Mouse (Mus musculus): ENCODE measurements at regions not wholly inside any gene's neighbourhood (a gene's known extent, or its start where the extent isn't known, plus 50 kb on each side); places are given as distances from the start of the nearest gene placed in this dataset.
A peak's percentile ranks its signal among the peaks of the same experiment; 100 is the strongest.
"Not testable (repeated sequence)": the region's sequence is repeated elsewhere in the genome, so short reads cannot be mapped to it uniquely, and the experiment has no call there.

DNA sequence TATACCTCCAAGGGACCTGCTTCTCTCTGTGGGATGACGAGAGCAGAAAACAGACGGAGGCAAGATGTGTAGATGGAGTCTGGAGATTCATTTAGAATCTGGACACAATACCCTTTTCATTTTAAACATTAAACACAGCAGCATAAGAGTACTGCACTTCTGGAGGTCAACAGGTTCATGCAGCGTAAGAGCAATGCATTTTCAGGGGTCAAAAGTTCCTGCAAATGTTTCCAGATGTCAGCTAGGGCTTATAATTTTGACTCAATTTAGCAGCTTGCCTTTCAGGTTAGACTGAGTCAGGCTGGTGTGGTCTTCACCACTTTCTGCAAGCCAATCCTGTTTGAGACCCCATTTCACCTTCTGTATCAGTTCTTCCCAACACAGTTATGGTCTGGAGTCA lies 277.9 kb downstream of the Hace1 start:
- no peak for DNase-seq (ENCODE audit: low spot score in 2 of 2)

DNA sequence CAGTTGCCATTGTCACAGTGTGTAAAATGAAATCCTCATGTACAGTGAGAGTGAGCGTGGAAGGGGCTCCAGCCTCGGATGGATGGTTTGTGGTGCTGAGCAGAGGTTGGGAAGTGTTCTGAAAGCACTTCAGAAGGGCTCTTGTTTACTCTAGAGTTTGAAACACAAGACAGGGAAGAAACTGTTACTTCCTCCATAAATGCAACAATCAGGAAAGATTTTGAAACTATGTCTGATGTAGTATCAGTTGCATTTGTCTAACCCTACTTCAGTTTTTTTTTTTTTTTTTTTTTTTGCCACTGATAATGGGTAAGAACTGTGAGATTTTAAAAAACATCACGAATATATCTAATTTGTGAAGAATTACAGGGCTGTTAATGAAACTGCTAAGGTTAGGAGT lies 281.5 kb downstream of the Hace1 start:
- DNase-seq (ENCODE audit: low spot score in 2 of 2) = no peak

DNA sequence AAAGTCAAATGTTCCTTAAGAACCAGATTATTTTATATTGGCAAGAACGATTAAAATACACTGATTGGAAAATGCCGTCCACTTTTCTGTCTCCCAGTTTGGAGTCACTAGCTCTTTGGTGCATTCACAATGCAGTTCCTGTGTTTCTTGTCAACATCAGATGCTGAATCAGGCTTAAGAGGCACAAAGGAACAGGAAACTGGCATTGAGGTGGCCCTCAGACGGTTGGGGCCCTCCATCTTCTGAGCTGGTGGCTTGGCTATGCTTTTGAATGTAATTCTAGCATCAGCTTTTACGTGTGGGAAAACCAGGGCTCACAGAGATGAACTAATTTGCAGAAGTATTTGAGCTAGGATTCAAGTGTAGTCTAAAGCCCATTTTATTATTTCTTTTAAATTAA lies 282.3 kb downstream of the Hace1 start:
- no peak for DNase-seq (ENCODE audit: low spot score in 2 of 2)

DNA sequence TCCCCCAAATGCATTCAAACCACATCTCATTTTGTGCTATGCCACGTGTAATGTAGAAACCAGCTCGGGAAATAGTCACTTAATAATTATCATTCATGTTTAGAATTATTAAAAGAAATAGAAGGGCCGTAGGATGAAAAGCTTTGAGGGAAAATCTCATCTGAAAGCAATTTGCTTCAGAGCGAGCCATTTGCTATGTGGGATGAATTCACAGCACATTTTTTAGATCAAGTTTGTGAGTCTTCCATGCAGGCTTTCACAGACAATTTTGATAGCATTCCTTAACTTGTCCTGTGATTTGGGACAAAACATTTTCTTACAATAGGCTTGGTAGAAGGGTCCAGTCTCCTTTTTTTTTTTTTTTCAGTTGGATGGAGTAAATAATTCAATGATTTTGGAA lies 283.1 kb downstream of the Hace1 start:
- no peak for DNase-seq (ENCODE audit: low spot score in 2 of 2)

- no peak for DNase-seq (ENCODE audit: low spot score in 2 of 2)
These were observed 288.2 kb downstream of the Hace1 start for GRCm38 (mm10) chr10:45865793-45866192.

GRCm38 (mm10) chr10:45866860-45867259 lies 289.2 kb downstream of the Hace1 start:
- no peak for DNase-seq (ENCODE audit: low spot score in 2 of 2)

DNA sequence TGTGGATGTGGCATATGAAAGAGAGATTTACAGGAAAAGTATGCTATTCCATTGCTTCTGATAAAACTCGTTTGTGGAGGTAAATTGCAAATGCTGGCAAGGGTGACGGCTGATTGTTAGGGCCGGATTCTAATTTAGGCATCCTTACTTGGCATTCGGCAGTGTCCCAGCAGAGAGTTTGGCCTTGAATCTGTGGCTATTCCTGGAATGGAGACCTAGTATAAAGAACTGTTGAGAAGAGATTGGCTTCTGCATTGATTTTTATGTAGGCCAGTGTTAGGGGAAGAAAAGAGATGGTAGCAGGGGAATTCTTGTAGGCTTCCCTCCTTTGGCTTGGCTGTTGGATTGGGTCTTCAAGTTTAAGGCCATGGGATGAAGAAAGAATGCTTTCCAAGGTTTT lies 293.4 kb downstream of the Hace1 start:
- no peak for DNase-seq (ENCODE audit: low spot score in 2 of 2)

GRCm38 (mm10) chr10:45872007-45872890 lies 294.6 kb downstream of the Hace1 start:
- no peak for DNase-seq (ENCODE audit: low spot score in 2 of 2)

DNA sequence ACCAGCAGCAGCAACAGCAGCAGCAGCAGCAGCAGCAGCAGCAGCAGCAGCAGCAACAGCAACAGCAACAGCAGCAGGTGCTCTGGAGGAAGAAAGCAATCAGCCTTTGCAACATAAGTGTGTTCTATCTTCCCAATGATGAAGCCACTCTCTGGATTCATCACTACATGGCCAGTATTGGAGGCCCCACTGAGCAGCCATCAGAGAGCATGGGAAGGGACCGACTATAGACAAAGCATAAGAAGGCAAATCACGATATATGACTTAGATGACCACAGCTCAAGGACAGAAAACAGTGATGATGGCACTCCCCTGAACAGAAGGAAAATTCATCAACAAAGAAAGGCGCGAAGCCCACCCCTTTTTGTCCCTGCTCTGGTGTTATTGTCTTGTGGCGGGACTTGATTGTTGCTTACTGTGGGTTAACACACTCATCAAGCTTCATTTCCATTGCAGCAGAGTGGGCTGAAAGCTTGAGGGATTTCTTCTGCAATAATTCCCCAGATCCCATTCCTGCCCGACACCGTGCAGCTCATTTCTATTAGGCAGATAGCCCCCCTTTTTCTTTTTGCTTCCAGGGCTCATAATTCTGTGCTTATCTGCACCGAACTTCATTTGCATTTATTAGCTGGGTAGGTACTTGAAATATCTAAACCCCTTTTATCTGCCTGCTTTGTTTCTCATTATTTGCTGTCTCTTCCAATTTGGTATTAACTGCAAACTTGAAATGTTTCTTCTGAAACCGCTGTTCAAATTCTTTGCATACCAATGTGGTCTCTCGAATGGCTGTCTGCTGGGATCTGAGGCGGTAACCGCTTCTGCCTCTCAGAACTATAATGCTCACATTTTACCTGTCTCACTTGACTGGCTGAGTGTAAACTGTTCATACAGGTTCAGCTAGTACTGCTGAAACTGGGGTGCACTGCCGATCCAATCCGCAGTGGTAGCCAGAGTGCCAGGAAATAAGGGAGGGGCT lies 296.5 kb downstream of the Hace1 start:
- no peak for DNase-seq (ENCODE audit: low spot score in 2 of 2)

- not testable (repeated sequence) for DNase-seq (ENCODE audit: low spot score in 2 of 2)
These were observed 297.7 kb downstream of the Hace1 start for GRCm38 (mm10) chr10:45875287-45875686.

DNA sequence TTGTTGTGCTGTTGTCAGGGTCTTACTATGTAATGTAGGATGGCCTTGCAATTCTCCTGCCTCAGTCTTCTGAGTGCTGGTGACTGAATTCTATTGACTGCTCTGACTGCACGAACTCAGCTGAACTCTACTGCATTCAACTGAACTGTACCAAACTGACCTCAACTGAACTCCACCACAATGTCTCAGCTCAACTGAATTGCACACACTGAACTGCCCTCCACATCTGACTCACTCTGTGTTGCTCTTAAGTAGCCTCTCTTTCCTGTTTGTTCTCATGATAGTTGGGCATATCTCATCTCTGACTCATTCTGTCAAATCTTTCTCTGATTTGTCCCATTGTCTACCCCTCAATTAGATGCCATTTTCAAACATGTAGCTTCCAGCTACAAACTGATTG lies 306.1 kb downstream of the Hace1 start:
- DNase-seq (ENCODE audit: low spot score in 2 of 2) = no peak

GRCm38 (mm10) chr10:45886636-45887035 lies 309.0 kb downstream of the Hace1 start:
- DNase-seq (ENCODE audit: low spot score in 2 of 2) = no peak

DNA sequence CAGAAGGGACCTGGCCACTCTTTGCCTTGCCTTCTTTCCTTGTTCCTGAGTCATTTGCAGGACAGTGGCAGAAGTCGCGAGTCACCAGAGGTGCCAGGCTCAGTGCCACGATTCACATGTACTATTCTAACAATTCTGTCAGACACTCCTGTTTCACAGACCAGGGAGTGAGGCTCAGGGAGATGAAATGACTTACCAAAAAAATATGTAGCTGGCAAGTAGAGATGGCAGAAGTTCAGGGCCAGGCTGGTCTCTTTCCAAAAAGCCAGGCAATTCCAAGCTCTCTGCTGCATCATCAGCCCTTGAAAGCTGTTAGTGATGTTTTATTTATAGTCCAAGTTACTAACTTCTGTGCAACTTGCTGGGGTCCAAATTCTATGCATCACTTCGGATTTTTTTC lies 311.2 kb downstream of the Hace1 start:
- no peak for DNase-seq (ENCODE audit: low spot score in 2 of 2)

DNA sequence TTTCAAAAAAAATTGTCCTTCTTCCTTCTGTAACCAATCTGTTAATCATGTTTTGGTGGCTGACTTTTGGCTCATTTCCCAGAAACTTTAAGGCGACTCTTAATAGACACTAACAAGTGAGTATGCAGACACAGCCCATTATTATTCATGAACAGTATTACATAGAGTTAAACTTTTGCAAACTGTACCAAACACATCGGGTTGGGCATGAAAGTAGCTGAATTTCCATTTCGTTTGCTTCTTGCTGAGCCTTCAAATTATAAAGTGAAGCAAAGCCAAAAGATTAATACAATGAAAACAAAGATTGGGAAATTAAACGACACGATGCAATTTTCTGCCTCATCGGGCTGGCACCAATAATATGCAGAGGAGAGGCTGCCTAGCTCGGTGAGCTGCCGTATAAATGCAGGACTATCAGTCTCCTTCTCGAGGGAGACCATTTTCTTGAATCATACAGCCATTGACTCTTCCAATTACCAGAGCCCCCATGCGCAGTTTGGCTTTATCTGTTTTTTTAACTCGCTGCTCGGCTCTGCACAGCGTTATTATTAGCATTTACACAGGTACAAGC lies 311.8 kb downstream of the Hace1 start:
- DNase-seq (ENCODE audit: low spot score in 2 of 2) = no peak

DNA sequence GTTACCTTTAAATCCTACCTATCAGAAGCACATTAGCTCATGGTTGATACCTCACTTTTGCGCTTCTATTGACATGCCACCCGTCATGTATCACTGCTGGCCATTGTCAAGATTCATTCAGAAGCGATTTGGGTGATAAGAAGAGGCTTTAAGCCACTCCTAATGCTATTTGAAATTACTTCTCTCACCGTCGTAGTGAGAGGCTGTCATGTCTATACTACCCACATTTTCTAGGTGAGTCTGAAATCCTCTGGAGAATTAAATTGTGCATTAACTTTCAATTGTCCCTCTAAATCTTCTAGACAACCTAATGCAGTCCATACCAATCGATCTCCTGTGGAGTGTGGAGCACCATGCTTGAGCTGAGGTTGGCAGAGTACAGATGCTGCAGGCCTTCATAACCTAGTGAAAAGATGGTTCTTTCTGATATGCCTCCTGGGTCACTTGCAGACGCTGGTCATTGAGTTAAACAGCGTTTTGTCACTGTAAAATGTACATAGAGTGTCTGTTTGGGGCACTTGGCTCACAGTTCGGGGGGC lies 312.5 kb downstream of the Hace1 start:
- DNase-seq (ENCODE audit: low spot score in 2 of 2) = no peak

DNA sequence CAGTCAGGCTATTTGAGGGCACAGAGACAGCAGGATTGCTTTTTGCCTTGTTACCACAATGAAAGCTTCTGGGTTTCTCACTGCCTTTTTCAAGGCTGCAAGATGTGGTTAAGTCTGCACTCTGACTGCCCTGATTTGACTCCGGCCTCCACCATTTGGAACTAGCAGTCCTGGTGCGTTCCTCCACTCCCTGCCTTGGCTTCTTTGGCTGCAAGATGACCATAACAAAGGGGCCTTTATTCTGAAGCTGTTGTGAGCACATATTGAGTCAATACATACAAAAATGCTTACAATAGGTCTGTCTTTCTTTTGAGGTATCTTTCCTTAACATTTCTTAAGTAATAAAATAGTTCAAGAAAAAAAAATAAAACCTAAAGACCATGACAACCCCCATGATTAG lies 314.8 kb downstream of the Hace1 start:
- no peak for DNase-seq (ENCODE audit: low spot score in 2 of 2)

GRCm38 (mm10) chr10:45893894-45894831 lies 316.5 kb downstream of the Hace1 start:
- DNase-seq (ENCODE audit: low spot score in 2 of 2) = no peak

DNA sequence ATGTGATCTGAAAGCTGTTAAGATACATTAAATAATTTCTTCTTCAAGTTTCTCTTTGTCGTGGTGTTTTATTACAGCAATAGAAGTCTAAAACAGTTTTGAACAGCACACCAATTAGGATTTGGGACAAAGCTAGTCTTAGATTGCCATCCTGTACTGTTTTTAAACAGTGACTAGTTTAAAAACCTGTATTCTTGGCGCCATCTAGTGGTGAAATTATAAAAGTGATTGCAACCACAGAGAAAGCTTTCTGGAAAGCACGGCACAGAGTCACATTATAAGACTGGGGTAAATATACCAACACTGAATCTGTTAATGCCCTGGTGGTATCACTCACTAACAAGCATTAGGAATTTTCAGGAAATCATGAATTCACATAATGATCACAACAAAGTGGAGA lies 339.3 kb downstream of the Hace1 start:
- DNase-seq (ENCODE audit: low spot score in 2 of 2) = peak in 1 of 2 experiments; percentile 24

GRCm38 (mm10) chr10:45925746-45926145 lies 348.1 kb downstream of the Hace1 start:
- DNase-seq (ENCODE audit: low spot score in 2 of 2) = no peak

DNA sequence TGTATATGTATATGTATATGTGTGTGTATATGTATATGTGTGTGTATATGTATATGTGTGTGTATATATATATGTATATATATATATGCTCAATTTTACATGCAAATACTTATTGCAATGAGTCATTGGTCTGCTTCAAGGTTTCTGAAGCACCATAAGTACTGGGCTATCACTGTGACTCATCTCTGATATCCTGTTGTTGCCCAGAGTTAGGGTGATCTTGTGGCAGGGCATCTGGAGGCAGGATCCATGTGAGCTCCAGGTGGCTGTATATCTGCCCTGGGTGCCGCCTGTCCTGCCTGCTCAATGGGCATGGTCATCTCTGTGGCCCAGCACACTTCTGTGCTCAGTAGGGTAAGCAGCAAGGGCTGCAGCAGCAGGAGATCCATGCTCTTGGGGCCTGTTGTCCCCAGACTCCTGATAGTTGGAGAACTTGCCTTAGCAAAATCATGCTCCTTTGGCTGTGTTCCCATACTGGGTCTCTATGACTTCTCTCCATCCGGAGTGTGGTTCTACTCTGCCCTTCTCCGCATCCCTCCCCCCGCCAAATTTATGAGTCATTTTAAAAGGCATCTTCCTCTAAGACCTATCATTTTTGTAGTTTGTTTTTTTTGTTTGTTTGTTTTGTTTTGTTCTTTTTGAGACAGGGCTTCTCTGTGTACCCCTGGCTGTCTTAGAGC lies 356.1 kb downstream of the Hace1 start:
- no peak for DNase-seq (ENCODE audit: low spot score in 2 of 2)
